Mouse (Mus musculus): ENCODE measurements around the gene Ikzf3. TPM values are rescaled to one million over a fixed set of nuclear protein-coding genes. Genes with fewer than 3 reads are reported as not detected.
A peak's percentile ranks its signal among the peaks of the same experiment; 100 is the strongest.

The Ikzf3 gene
- polyA plus RNA-seq, 1 experiment from 2014 or later: 0.07 TPM

DNA sequence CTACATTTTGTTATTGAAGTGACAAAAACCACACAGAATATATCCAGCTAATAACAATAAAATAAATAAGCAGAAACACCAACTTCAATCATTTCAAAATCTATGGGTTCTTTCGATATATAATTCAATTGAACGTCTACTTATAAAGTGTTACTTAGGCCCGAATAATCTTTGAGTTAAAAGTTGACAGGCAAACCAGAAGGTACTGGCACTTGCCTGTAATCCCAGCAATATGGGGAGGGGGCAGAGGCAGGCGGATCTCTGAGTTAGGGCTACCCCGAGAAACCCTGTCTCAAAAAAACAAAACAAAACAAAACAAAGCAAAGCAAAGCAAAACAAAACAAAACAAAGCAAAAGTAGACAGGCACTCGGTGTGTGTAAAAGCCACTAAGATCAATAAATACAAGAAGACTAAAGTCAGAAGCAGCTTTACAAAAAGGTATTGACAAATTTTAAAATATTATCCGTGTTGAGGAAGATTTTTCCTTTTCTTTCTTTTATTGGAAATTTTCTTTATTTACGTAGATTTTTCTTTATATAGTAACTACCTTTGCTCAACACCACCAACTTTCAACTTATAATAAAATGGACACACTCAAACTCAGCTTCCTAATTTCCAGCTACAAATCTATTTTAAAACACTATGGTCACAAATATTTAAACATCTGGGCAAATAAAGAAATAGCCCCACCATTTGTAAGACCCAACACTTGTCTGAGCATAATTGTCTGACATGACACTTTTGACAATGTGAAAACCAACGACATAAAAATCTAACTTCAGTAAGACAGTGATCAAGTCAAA lies 70.0 kb downstream of the Ikzf3 start:
- H3K4me3 ChIP-seq: no peak overlapping the region
- peaks cover 4% of the 10 kb centered on the region; the same call in 1 of the 2 replicates for H3K27me3 ChIP-seq (ENCODE audit: poor library complexity, severe bottlenecking)
- no peak overlapping the region for H3K27ac ChIP-seq
- H3K36me3 ChIP-seq (replicated peaks): no peaks in the 10 kb centered on the region
- no peak for DNase-seq (ENCODE audit: extremely low spot score, low spot score)
- WGBS: 94% methylated on average over 9 of the region's 9 CpGs
- H3K4me1 ChIP-seq: peaks cover 22% of the 10 kb centered on the region
- no peaks in the 10 kb centered on the region for H3K9me3 ChIP-seq

GRCm38 (mm10) chr11:98474967-98475366 lies 70.9 kb downstream of the Ikzf3 start:
- Histone ChIP-seq H3K36me3 (replicated peaks) (no peaks in the 10 kb centered on the region), H3K9me3 (no peaks in the 10 kb centered on the region), H3K4me3 (no peak overlapping the region), H3K27ac (no peak overlapping the region), H3K27me3 (ENCODE audit: poor library complexity, severe bottlenecking) (peaks cover 9% of the 10 kb centered on the region; the same call in 1 of the 2 replicates), H3K4me1 (peaks cover 27% of the 10 kb centered on the region)
- 90% methylated on average over 11 of the region's 11 CpGs for WGBS
- DNase-seq (ENCODE audit: extremely low spot score, low spot score): no peak

GRCm38 (mm10) chr11:98473916-98474479 lies 71.8 kb downstream of the Ikzf3 start:
- no peaks in the 10 kb centered on the region for H3K9me3 ChIP-seq
- peaks cover 31% of the 10 kb centered on the region for H3K4me1 ChIP-seq
- no peak overlapping the region for H3K27ac ChIP-seq
- DNase-seq (ENCODE audit: extremely low spot score, low spot score): no peak
- H3K27me3 ChIP-seq (ENCODE audit: poor library complexity, severe bottlenecking): peaks cover 10% of the 10 kb centered on the region; the same call in 1 of the 2 replicates
- 56% methylated on average over 8 of the region's 8 CpGs for WGBS
- H3K4me3 ChIP-seq: no peak overlapping the region
- no peaks in the 10 kb centered on the region for H3K36me3 ChIP-seq (replicated peaks)

- WGBS: 51% methylated on average over 4 of the region's 4 CpGs
- Histone ChIP-seq H3K27me3 (ENCODE audit: poor library complexity, severe bottlenecking) (peaks cover 10% of the 10 kb centered on the region; the same call in 1 of the 2 replicates), H3K36me3 (replicated peaks) (no peaks in the 10 kb centered on the region), H3K4me1 (peaks cover 31% of the 10 kb centered on the region), H3K9me3 (no peaks in the 10 kb centered on the region), H3K4me3 (no peak overlapping the region), H3K27ac (no peak overlapping the region)
- DNase-seq (ENCODE audit: extremely low spot score, low spot score): no peak
Observed at GRCm38 (mm10) chr11:98472696-98473095, 73.1 kb downstream of the Ikzf3 start.

DNA sequence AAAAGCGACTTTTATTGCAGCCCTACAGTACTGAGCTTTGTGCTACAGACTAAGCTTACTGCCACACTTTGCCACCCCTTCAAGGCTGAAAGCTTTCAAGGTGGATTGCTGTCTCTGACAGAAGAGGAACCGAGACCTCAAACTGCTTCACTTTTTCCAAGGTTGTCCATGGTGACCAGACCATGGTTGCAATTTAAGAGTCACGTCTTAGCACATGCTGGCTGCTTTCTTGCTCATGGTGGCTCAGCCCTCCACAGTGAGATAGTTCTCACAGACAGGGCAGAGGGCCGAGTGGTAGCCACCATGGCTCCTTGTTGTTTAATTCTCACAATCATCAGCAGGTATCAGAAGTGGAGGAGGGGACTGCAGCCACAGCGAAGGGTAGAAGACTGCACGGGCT lies 75.0 kb downstream of the Ikzf3 start:
- no peak for DNase-seq (ENCODE audit: extremely low spot score, low spot score)
- WGBS: 81% methylated on average over 6 of the region's 6 CpGs
- no peaks in the 10 kb centered on the region for H3K9me3 ChIP-seq

GRCm38 (mm10) chr11:98469761-98470714 lies 75.8 kb downstream of the Ikzf3 start:
- H3K4me1 ChIP-seq: peaks cover 31% of the 10 kb centered on the region
- H3K36me3 ChIP-seq (replicated peaks): no peaks in the 10 kb centered on the region
- no peak overlapping the region for H3K4me3 ChIP-seq
- no peaks in the 10 kb centered on the region for H3K9me3 ChIP-seq
- WGBS: 84% methylated on average over 22 of the region's 22 CpGs
- peaks cover 10% of the 10 kb centered on the region; the same call in 1 of the 2 replicates for H3K27me3 ChIP-seq (ENCODE audit: poor library complexity, severe bottlenecking)
- no peak overlapping the region for H3K27ac ChIP-seq
- DNase-seq (ENCODE audit: extremely low spot score, low spot score): no peak

More for the DNA sequence above, 75.0 kb downstream of the Ikzf3 start:
- peaks cover 31% of the 10 kb centered on the region for H3K4me1 ChIP-seq
- H3K27ac ChIP-seq: 0 out of 2 replicates have a peak overlapping the region, but pooled peaks have one; percentile 44
- H3K27me3 ChIP-seq (ENCODE audit: poor library complexity, severe bottlenecking): peaks cover 10% of the 10 kb centered on the region; the same call in 1 of the 2 replicates
- no peaks in the 10 kb centered on the region for H3K36me3 ChIP-seq (replicated peaks)
- H3K4me3 ChIP-seq: no peak overlapping the region

DNA sequence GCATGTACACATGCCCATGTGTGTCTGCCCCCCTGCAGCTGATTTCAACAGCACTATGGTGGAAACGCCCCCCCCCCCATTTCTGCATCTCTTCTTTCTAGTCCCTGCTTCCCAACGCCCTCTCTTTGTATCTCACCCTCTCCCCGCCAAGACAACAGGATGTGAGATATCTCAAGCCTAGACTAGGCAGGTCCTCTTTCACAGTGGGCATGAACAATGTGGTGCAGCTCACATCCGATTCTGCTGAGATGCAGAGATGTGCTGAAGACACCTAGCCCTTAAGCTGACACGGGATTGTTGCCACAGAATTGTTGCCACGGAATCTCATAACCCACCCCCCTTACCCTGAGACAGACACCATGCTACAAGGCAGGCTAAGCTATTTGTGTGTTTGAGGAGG lies 81.3 kb downstream of the Ikzf3 start:
- 82% methylated on average over 6 of the region's 6 CpGs for WGBS
- Histone ChIP-seq H3K27ac (no peak overlapping the region), H3K4me1 (no peaks in the 10 kb centered on the region), H3K36me3 (replicated peaks) (no peaks in the 10 kb centered on the region), H3K4me3 (no peak overlapping the region), H3K27me3 (ENCODE audit: poor library complexity, severe bottlenecking) (peaks cover 27% of the 10 kb centered on the region), H3K9me3 (no peaks in the 10 kb centered on the region)
- no peak for DNase-seq (ENCODE audit: extremely low spot score, low spot score)

GRCm38 (mm10) chr11:98463911-98464310 lies 81.9 kb downstream of the Ikzf3 start:
- Histone ChIP-seq H3K27ac (no peak overlapping the region), H3K27me3 (ENCODE audit: poor library complexity, severe bottlenecking) (peaks cover 34% of the 10 kb centered on the region), H3K36me3 (replicated peaks) (no peaks in the 10 kb centered on the region), H3K9me3 (no peaks in the 10 kb centered on the region), H3K4me1 (no peaks in the 10 kb centered on the region), H3K4me3 (no peak overlapping the region)
- 86% methylated on average over 9 of the region's 9 CpGs for WGBS
- DNase-seq (ENCODE audit: extremely low spot score, low spot score): no peak

- H3K27ac ChIP-seq: no peak overlapping the region
- H3K9me3 ChIP-seq: no peaks in the 10 kb centered on the region
- WGBS: 88% methylated on average over 6 of the region's 6 CpGs
- no peak for DNase-seq (ENCODE audit: extremely low spot score, low spot score)
- peaks cover 46% of the 10 kb centered on the region for H3K27me3 ChIP-seq (ENCODE audit: poor library complexity, severe bottlenecking)
- H3K36me3 ChIP-seq (replicated peaks): no peaks in the 10 kb centered on the region
- peaks cover 12% of the 10 kb centered on the region for H3K4me1 ChIP-seq
- H3K4me3 ChIP-seq: no peak overlapping the region
Observed at GRCm38 (mm10) chr11:98462255-98462654, 83.6 kb downstream of the Ikzf3 start.

DNA sequence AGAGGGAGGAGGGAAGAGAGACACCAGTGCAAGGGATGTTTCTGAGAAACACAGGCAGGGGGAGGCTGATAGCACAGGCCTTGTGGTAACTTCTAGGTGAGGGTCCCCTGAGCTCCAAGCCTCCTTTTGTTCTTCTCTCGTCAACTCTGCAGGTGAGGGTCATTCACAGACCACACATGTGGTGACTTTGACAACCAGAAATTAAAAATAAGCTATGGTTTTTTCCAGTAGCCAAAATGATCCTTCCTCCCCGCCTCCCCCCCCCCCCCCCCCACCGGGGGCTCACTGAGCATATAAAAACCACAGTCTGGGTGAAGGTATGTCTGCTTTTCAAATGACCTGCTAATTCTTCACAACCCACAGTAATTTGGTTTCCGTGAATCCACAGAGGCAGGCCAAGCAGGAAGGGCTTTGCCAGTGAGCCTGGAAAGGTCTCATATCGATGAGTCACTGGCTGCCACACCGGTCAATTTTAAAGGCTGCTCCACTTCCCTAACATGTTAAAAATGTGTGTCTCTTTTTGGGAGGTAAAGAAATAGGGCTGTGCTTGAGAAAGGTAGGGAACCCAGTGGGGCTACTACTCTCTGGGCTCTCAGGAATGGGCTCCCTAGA lies 84.6 kb downstream of the Ikzf3 start:
- H3K4me3 ChIP-seq: no peak overlapping the region
- H3K4me1 ChIP-seq: peaks cover 16% of the 10 kb centered on the region
- DNase-seq (ENCODE audit: extremely low spot score, low spot score): no peak
- no peak overlapping the region for H3K27ac ChIP-seq
- no peaks in the 10 kb centered on the region for H3K9me3 ChIP-seq
- H3K27me3 ChIP-seq (ENCODE audit: poor library complexity, severe bottlenecking): peaks cover 50% of the 10 kb centered on the region
- no peaks in the 10 kb centered on the region for H3K36me3 ChIP-seq (replicated peaks)
- WGBS: 55% methylated on average over 6 of the region's 6 CpGs

- 80% methylated on average over 9 of the region's 9 CpGs for WGBS
- H3K4me3 ChIP-seq: no peak overlapping the region
- no peak for DNase-seq (ENCODE audit: extremely low spot score, low spot score)
- no peaks in the 10 kb centered on the region for H3K9me3 ChIP-seq
- no peak overlapping the region for H3K27ac ChIP-seq
- no peaks in the 10 kb centered on the region for H3K36me3 ChIP-seq (replicated peaks)
- H3K27me3 ChIP-seq (ENCODE audit: poor library complexity, severe bottlenecking): peaks cover 59% of the 10 kb centered on the region
- H3K4me1 ChIP-seq: peaks cover 16% of the 10 kb centered on the region
Observed at GRCm38 (mm10) chr11:98459860-98460259, 86.0 kb downstream of the Ikzf3 start.

- 19% methylated on average over 11 of the region's 11 CpGs for WGBS
- no peak overlapping the region for H3K4me3 ChIP-seq
- H3K27me3 ChIP-seq (ENCODE audit: poor library complexity, severe bottlenecking): peaks cover 59% of the 10 kb centered on the region
Observed at GRCm38 (mm10) chr11:98459071-98459741, 86.6 kb downstream of the Ikzf3 start.

More at GRCm38 (mm10) chr11:98459071-98459741, 86.6 kb downstream of the Ikzf3 start:
- Histone ChIP-seq H3K27ac (no peak overlapping the region), H3K4me1 (peaks cover 16% of the 10 kb centered on the region), H3K9me3 (no peaks in the 10 kb centered on the region), H3K36me3 (replicated peaks) (no peaks in the 10 kb centered on the region)
- DNase-seq (ENCODE audit: extremely low spot score, low spot score): no peak
